Mouse (Mus musculus) intestine, embryonic 16.5 days (tissue): Measurements from ENCODE around the gene Slc1a3. TPM values are rescaled to one million over a fixed set of nuclear protein-coding genes. Genes with fewer than 3 reads are reported as not detected.
A peak's percentile ranks its signal among the peaks of the same experiment; 100 is the strongest.

Experiments used
- ATAC-seq: fragments of 200-750 bp; cut with Nextera tagmentation; 2 replicates; pipeline ENCODE4 v1.8.0; 2017; ENCODE audit warnings: moderate TSS enrichment, moderate library complexity
- H3K27ac ChIP-seq: fragments of 300-500 bp; sonication (generic); 2 replicates; pipeline ENCODE4 v1.5.1; 2014; ENCODE audit warnings: mild to moderate bottlenecking, low read length
- H3K27me3 ChIP-seq: fragments of 300-500 bp; sonication (generic); replicated peaks from 2 replicates; pipeline ENCODE4 v1.6.1; 2014; ENCODE audit warnings: low read length, control low read depth, mixed read lengths; ENCODE audit not compliant: control insufficient read depth, insufficient read depth
- H3K36me3 ChIP-seq: fragments of 300-500 bp; sonication (generic); 2 replicates; pipeline ENCODE4 v1.6.1; 2014; ENCODE audit warnings: low read length, control low read depth; ENCODE audit not compliant: control insufficient read depth, insufficient read depth
- H3K4me1 ChIP-seq: fragments of 300-500 bp; sonication (generic); 2 replicates; pipeline ENCODE4 v1.6.1; 2014; ENCODE audit warnings: low read length, control low read depth, mixed read lengths; ENCODE audit not compliant: control insufficient read depth, insufficient read depth
- H3K4me2 ChIP-seq: fragments of 300-500 bp; sonication (generic); 2 replicates; pipeline ENCODE4 v1.6.1; 2014; ENCODE audit warnings: low read depth, low read length, control low read depth
- H3K4me3 ChIP-seq: fragments of 300-500 bp; sonication (generic); 2 replicates; pipeline ENCODE4 v1.5.1; 2014; ENCODE audit warnings: mild to moderate bottlenecking, low read length
- H3K9ac ChIP-seq: fragments of 300-500 bp; sonication (generic); 2 replicates; pipeline ENCODE4 v1.6.1; 2014; ENCODE audit warnings: low read depth, low read length
- H3K9me3 ChIP-seq: fragments of 300-500 bp; sonication (generic); 2 replicates; pipeline ENCODE4 v1.6.1; 2016; ENCODE audit warnings: low read length, control low read depth; ENCODE audit not compliant: control insufficient read depth
- WGBS: fragments of 180-500 bp; shearing (Covaris S2); extraction: QIAGEN DNeasy Blood & Tissue Kit; methylation state at CpG from one replicate; pipeline ENCODE4 v1.1.7; 2014; 5-methylcytosine and 5-hydroxymethylcytosine counted together
- polyA plus RNA-seq: library from polyadenylated mRNA; unstranded; fragments of >200 nt; fragmentation: Nextera tagmentation; extraction: Ambion mirVana; gene quantifications from 2 replicates; pipeline ENCODE4 v1.2.1, GENCODE M21; 2015

Gene Slc1a3
- polyA plus RNA-seq, 1 experiment from 2014 or later, result 4.0 TPM

DNA sequence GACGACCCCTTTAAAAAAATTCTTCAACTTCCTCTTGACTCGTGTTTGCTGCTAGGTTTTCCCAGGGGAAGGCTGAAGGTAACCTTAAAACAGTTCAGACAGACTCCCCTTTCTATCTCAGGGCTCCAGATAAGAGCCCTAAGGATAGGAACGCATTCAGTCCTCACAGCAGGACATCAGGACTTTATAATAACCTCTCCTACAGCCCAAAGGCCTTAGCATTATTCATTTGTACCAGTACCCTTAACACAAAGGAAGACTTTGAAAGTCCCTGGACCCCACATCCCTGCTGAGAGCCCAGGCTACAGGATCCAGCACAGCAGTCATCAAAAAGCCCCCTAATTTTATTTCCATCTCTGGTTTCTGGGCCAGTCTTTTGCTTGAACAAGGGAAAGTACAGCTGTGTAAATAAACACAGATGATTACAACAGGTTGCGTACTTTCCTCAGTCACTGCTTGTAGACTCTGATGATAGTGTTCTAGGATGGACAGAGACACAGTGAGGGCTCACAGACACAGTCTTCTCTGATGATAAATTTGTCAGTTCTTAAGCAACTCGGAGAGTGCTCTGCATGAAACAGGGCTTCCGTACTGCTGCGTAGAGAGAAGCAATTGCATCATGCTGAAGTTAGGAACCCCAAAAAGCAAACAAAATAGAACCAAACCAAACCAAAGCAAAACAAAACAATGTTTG is 23.3 kb upstream of the Slc1a3 start:
- Histone ChIP-seq H3K4me2 (no peak overlapping the region), H3K9ac (no peak overlapping the region), H3K9me3 (no peaks in the 10 kb centered on the region), H3K4me1 (no peaks in the 10 kb centered on the region), H3K36me3 (no peaks in the 10 kb centered on the region), H3K4me3 (no peak overlapping the region), H3K27me3 (no peaks in the 10 kb centered on the region), H3K27ac (no peak overlapping the region)
- no peak for ATAC-seq
- 28% methylated on average over 7 of the region's 7 CpGs for WGBS

DNA sequence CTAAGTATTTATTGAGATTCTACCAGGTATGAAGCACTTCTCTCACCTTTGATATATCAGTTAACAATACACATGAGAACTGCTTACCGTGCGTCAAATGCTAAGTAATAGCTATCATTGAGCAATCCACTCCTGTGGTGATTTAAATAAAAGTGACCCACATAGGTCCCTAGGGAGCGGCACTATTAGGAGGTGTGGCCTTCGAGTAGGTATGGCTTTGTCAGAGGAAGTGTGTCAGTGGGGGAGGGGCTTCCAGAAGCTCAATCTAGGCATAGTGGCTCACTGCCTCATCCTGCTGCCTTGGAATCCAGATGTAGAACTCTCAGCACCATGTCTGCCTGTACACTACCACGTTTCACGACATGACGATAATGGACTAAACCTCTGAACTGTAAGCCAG is 18.3 kb upstream of the Slc1a3 start:
- no peak overlapping the region for H3K9ac ChIP-seq
- H3K36me3 ChIP-seq, result no peaks in the 10 kb centered on the region
- no peaks in the 10 kb centered on the region for H3K4me1 ChIP-seq
- no peak for ATAC-seq
- no peaks in the 10 kb centered on the region for H3K9me3 ChIP-seq
- H3K27ac ChIP-seq, result no peak overlapping the region
- no peak overlapping the region for H3K4me3 ChIP-seq
- H3K4me2 ChIP-seq, result no peak overlapping the region
- 91% methylated on average over 7 of the region's 7 CpGs for WGBS
- H3K27me3 ChIP-seq, result no peaks in the 10 kb centered on the region

DNA sequence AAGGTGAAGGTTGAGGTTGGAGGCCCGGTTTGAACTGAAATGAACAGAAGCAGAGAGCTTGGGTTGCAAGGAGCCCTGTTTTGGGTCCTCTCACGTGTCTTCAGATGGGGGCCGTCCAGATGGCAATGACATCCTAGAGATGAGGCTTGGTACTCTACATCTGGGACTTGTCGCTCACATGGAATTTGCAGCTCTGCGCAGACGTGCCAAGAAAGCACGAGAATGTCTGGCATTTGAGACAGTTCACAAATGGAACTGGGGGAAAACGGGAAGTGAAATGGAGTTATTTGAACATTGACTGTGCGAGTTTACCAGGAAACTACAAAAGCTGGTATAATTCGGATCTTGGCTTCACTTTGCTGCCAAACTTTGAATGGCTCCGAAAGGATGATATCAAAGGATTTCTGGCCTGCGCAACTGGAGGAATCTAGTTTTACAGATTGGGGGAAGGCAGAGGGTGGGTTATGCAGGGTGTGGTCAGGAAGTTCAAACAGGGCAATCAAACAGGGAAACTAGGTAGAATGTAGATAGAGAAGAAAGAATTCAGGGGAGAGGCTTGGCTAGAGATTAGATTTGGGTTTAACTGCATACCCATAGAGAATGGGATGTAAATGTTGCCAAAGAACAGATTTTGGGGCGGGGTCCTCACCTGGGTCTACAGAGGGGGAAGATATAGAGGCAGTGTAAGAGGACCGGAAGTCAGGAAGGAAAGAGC is 12.0 kb upstream of the Slc1a3 start:
- no peaks in the 10 kb centered on the region for H3K9me3 ChIP-seq
- no peaks in the 10 kb centered on the region for H3K27me3 ChIP-seq
- ATAC-seq, result no peak
- no peak overlapping the region for H3K4me2 ChIP-seq
- H3K27ac ChIP-seq, result no peak overlapping the region
- no peaks in the 10 kb centered on the region for H3K4me1 ChIP-seq
- H3K9ac ChIP-seq, result no peak overlapping the region
- WGBS, result 69% methylated on average over 14 of the region's 14 CpGs
- no peak overlapping the region for H3K4me3 ChIP-seq
- H3K36me3 ChIP-seq, result no peaks in the 10 kb centered on the region

DNA sequence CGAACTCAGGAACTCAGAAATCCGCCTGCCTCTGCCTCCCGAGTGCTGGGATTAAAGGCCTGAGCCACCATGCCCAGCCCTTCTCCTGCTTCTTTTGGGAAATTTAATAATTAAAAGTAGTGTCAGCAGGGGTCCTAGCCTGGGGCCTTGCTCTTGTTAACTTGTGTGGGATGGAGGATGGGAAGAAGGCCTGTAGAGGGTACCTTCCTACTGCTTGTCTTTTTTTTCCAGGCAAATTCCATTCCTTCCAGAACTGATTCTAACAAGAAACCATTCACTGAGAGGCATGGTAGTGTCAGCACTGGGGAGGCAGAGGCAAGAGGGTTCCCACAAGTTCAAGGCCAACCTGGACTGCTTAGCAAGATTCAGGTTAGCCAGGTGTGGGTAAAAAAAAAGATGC is 11.2 kb upstream of the Slc1a3 start:
- 0 out of 2 replicates have a peak, but pooled peaks cover 2% of the 10 kb centered on the region for H3K4me1 ChIP-seq
- no peaks in the 10 kb centered on the region for H3K27me3 ChIP-seq
- H3K36me3 ChIP-seq, result no peaks in the 10 kb centered on the region
- no peak for ATAC-seq
- H3K9ac ChIP-seq, result no peak overlapping the region
- no peak overlapping the region for H3K27ac ChIP-seq
- no peaks in the 10 kb centered on the region for H3K9me3 ChIP-seq
- H3K4me2 ChIP-seq, result no peak overlapping the region
- 92% methylated on average over 3 of the region's 3 CpGs for WGBS
- H3K4me3 ChIP-seq, result no peak overlapping the region

DNA sequence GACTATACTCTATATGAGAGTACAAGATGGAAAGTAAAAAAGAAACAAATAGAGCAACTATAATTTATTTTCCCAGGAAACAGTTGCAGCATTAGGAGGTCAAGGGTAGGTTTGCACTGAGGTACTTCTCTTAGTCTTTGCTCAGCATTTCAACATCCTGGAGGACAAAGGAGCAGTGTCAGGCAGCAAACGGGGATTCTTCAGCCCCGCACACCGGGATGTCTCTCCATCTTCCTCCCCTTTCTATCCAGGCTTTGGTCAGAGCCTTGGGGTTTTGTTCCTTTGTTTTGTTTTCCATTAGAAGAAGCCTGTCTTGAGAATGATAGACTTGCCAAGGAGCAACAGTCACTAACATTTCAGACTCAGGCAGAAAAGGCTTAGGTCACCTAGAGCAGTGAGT is 10.4 kb upstream of the Slc1a3 start:
- no peaks in the 10 kb centered on the region for H3K9me3 ChIP-seq
- H3K4me1 ChIP-seq, result 0 out of 2 replicates have a peak, but pooled peaks cover 2% of the 10 kb centered on the region
- H3K4me2 ChIP-seq, result no peak overlapping the region
- WGBS, result 69% methylated on average over 3 of the region's 3 CpGs
- no peak for ATAC-seq
- no peak overlapping the region for H3K4me3 ChIP-seq
- no peak overlapping the region for H3K9ac ChIP-seq
- no peaks in the 10 kb centered on the region for H3K36me3 ChIP-seq
- no peaks in the 10 kb centered on the region for H3K27me3 ChIP-seq
- H3K27ac ChIP-seq, result no peak overlapping the region

DNA sequence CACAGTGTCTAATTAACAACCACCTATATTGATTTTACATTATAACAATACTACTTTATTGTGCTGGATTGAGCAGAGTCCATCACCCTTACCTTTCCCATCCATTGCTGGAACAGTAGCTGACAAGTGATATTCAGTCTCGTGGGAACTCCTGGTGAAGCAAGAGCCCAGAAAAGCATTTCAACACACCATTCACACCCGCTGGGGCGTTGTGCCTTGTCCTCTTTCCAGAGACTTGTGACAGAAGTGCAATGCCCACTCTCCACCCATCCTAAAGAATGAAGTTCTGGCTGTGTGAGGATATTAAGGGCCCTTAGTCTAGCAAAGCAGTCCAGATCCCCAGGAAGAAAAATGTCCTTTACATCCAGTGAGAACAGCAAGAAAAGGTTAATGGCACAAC is 7.9 kb upstream of the Slc1a3 start:
- ATAC-seq, result no peak
- Histone ChIP-seq H3K4me3 (no peak overlapping the region), H3K4me1 (0 out of 2 replicates have a peak, but pooled peaks cover 2% of the 10 kb centered on the region), H3K36me3 (no peaks in the 10 kb centered on the region), H3K27me3 (no peaks in the 10 kb centered on the region), H3K27ac (no peak overlapping the region), H3K9me3 (no peaks in the 10 kb centered on the region), H3K4me2 (no peak overlapping the region), H3K9ac (no peak overlapping the region)
- 86% methylated on average over 3 of the region's 3 CpGs for WGBS

DNA sequence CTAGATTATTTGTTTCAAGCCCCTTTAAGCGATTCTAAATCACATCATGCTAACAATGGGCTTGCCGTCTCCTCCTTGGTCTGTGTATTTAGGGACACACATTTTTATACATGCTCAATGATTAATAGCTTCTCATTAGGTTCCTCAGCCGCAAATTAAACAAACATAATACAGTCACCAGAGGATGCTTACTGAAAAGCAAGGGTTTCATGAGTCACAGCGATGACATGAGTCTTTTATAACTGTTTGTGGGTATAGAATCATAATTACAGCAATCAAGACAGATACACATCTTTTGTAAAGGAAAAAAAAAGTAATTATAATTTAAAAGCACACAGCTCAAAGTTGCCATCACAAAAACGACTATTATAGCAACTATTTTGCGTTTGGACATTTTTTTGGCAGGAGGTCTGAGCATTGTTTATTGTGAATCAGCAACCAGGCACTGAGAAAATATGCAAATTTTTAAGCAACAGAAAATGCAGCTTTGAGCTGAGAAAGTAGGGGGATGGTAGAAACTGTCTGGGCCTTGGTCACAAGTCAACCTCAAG is 6.5 kb upstream of the Slc1a3 start:
- Histone ChIP-seq H3K27me3 (no peaks in the 10 kb centered on the region), H3K9me3 (no peaks in the 10 kb centered on the region), H3K36me3 (no peaks in the 10 kb centered on the region), H3K9ac (no peak overlapping the region), H3K4me1 (0 out of 2 replicates have a peak, but pooled peaks cover 2% of the 10 kb centered on the region), H3K4me2 (no peak overlapping the region), H3K4me3 (no peak overlapping the region), H3K27ac (no peak overlapping the region)
- ATAC-seq, result no peak
- 34% methylated on average over 6 of the region's 6 CpGs for WGBS

DNA sequence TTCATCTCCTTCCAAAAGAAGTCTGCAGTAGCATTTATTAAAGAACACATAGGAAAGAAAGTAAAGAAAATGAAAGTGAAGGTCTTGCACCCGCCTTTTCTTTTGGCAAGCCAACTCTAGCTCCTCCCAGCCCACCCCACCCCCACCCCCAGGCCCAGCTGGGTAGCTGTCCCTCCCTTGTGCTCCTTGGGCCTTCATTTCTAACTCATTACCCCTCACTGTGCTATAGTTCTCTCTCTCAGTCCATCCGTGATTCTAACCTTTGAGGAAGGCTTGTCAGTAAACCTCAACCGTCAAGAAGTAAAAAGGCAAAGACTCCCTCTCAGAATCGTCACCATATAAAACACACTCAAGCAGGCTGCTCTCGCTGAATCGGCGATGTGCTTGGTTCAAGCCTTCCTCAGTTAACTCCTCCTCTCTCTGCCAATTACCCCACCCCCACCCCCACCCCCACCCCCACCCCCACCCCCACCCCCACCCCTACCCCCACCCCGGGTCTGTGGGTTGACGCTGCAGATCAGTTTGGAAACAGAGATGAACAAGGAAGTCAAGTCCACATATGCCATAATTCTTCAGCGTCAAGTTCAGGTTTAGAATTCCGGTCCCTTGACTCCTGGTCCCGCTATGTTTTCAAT is 5.9 kb upstream of the Slc1a3 start:
- Histone ChIP-seq H3K4me3 (no peak overlapping the region), H3K27me3 (no peaks in the 10 kb centered on the region), H3K9ac (no peak overlapping the region), H3K9me3 (no peaks in the 10 kb centered on the region), H3K36me3 (no peaks in the 10 kb centered on the region), H3K4me1 (0 out of 2 replicates have a peak, but pooled peaks cover 2% of the 10 kb centered on the region), H3K27ac (no peak overlapping the region), H3K4me2 (peak overlapping the region; percentile 22; the same call in 1 of the 2 replicates)
- no peak for ATAC-seq
- 22% methylated on average over 12 of the region's 12 CpGs for WGBS

DNA sequence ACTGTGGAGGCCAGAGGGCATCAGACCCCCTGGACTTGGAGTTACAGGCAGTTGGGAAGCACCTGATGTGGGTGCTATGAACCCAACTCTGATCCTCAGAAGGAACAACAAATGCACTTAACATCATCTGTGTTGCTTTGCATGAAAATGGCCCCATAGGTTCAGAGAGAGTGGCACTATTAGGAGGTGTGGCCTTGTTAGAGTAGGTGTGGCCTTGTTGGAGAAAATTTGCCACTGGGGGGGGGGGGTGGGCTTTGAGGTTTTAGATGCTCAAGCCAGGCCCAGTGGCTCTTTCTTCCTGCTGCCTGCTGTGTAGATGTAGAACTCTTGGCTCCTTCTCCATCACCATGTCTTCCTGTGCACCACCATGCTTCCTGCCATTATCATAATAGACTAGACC is 5.1 kb upstream of the Slc1a3 start:
- Histone ChIP-seq H3K27me3 (no peaks in the 10 kb centered on the region), H3K9me3 (no peaks in the 10 kb centered on the region), H3K36me3 (no peaks in the 10 kb centered on the region), H3K9ac (no peak overlapping the region), H3K4me2 (no peak overlapping the region), H3K27ac (no peak overlapping the region), H3K4me1 (0 out of 2 replicates have a peak, but pooled peaks cover 2% of the 10 kb centered on the region), H3K4me3 (no peak overlapping the region)
- no peak for ATAC-seq
